Mouse (Mus musculus): Measurements from ENCODE around the gene Ralgapa1.
A peak's percentile ranks its signal among the peaks of the same experiment; 100 is the strongest.
"Not testable (repeated sequence)": the region's sequence is repeated elsewhere in the genome, so short reads cannot be mapped to it uniquely, and the experiment has no call there.

The Ralgapa1 gene

GRCm38 (mm10) chr12:55598887-55599561 is 221.9 kb downstream of the Ralgapa1 start, which contains the start of gene Insm2:
Gene Insm2, plus strand, starts transcription at chr12:55599427.
- DNase-seq (ENCODE audit: low spot score) = peak; percentile 2

GRCm38 (mm10) chr12:55598537-55598886 is 222.5 kb downstream of the Ralgapa1 start:
- DNase-seq (ENCODE audit: low spot score) = no peak

GRCm38 (mm10) chr12:55586936-55587335 is 234.0 kb downstream of the Ralgapa1 start:
- DNase-seq (ENCODE audit: low spot score) = not testable (repeated sequence)

GRCm38 (mm10) chr12:55573794-55574193 is 247.2 kb downstream of the Ralgapa1 start:
- no peak for DNase-seq (ENCODE audit: low spot score)

GRCm38 (mm10) chr12:55573089-55573488 is 247.9 kb downstream of the Ralgapa1 start:
- no peak for DNase-seq (ENCODE audit: low spot score)

GRCm38 (mm10) chr12:55571661-55572060 is 249.3 kb downstream of the Ralgapa1 start:
- DNase-seq (ENCODE audit: low spot score) = no peak

GRCm38 (mm10) chr12:55571181-55571580 is 249.8 kb downstream of the Ralgapa1 start:
- no peak for DNase-seq (ENCODE audit: low spot score)

- no peak for DNase-seq (ENCODE audit: low spot score)
Observed at GRCm38 (mm10) chr12:55570646-55571045, 250.3 kb downstream of the Ralgapa1 start.

GRCm38 (mm10) chr12:55569676-55570075 is 251.3 kb downstream of the Ralgapa1 start:
- DNase-seq (ENCODE audit: low spot score) = no peak

GRCm38 (mm10) chr12:55568466-55568865 is 252.5 kb downstream of the Ralgapa1 start:
- DNase-seq (ENCODE audit: low spot score) = no peak

GRCm38 (mm10) chr12:55566837-55567236 is 254.1 kb downstream of the Ralgapa1 start:
- DNase-seq (ENCODE audit: low spot score) = no peak

- no peak for DNase-seq (ENCODE audit: low spot score)
Observed at GRCm38 (mm10) chr12:55565867-55566266, 255.1 kb downstream of the Ralgapa1 start.

GRCm38 (mm10) chr12:55565206-55565605 is 255.8 kb downstream of the Ralgapa1 start, which contains the start of gene Aldoart2:
Gene Aldoart2, plus strand, starts transcription at chr12:55565239.
- no peak for DNase-seq (ENCODE audit: low spot score)

- no peak for DNase-seq (ENCODE audit: low spot score)
Observed at GRCm38 (mm10) chr12:55564187-55564963, 256.6 kb downstream of the Ralgapa1 start.

- DNase-seq (ENCODE audit: low spot score) = no peak
Observed at GRCm38 (mm10) chr12:55563742-55564141, 257.2 kb downstream of the Ralgapa1 start.

GRCm38 (mm10) chr12:55560025-55560690 is 260.8 kb downstream of the Ralgapa1 start:
- DNase-seq (ENCODE audit: low spot score) = peak; percentile 8

GRCm38 (mm10) chr12:55559184-55559855 is 261.6 kb downstream of the Ralgapa1 start:
- no peak for DNase-seq (ENCODE audit: low spot score)

- DNase-seq (ENCODE audit: low spot score) = no peak
Observed at GRCm38 (mm10) chr12:55557866-55558265, 263.1 kb downstream of the Ralgapa1 start.

- not testable (repeated sequence) for DNase-seq (ENCODE audit: low spot score)
Observed at GRCm38 (mm10) chr12:55554901-55555300, 266.1 kb downstream of the Ralgapa1 start.

Data from urinary bladder, postnatal 14 days (tissue).